Mouse (Mus musculus) liver, postnatal 0 days (tissue): Measurements from ENCODE around the gene Gde1.

ENCODE experiments used
- CTCF ChIP-seq: sonication (generic); IDR thresholded peaks from 2 replicates; pipeline ENCODE4 v1.5.1; 2016; ENCODE audit warnings: antibody characterized with exemption, low read depth
- EP300 ChIP-seq: IDR thresholded peaks from 2 replicates; pipeline ENCODE4 v1.6.1; 2016; ENCODE audit warnings: antibody characterized with exemption, low read depth, mild to moderate bottlenecking

DNA sequence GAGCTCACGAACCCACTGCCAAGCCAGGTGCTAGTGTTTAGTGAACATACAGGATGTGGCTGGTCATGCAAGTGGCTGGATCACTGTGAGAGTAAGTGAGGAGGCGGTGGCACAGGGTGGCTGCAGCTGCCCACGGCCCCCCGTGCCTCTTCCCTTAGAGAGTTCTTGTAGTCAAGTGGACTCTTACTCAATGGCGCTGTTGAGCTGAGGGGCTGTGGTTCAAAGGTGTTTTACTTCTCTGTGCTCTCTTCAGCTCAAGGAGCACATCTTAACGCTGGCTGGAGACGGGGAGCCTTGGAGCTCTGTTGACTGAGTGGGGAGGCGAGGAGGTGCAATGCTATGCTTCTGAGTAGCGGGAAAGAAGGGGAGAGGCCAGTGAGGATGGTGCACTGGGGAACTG, 18.3 kb upstream of the Gde1 start:
- TF ChIP-seq EP300 = no peak
- TF ChIP-seq CTCF = no peak
